Mouse (Mus musculus) splenic B cell, adult 2 months (primary cell): ENCODE data around the gene Lzts3.

Experiments
- DNase-seq: peaks from one replicate; pipeline ENCODE4 v3.0.0-alpha.2; 2011; ENCODE audit warnings: low read depth, low spot score
- H3K27me3 ChIP-seq: 2 replicates; pipeline ENCODE4 v1.6.1; 2012; ENCODE audit warnings: mild to moderate bottlenecking, low read length, moderate library complexity, mixed read lengths; ENCODE audit not compliant: control insufficient read depth, poor library complexity, insufficient read depth, severe bottlenecking
- H3K36me3 ChIP-seq: 2 replicates; pipeline ENCODE4 v1.6.1; 2012; ENCODE audit warnings: mild to moderate bottlenecking, low read length, moderate library complexity, mixed read lengths; ENCODE audit not compliant: control insufficient read depth, poor library complexity, insufficient read depth, severe bottlenecking

Gene Lzts3

GRCm38 (mm10) chr2:130642684-130643369, at the start of gene Lzts3:
TSS of gene Lzts3 (minus strand) at chr2:130642803.
- Histone ChIP-seq H3K36me3 (no peaks in the 10 kb centered on the region), H3K27me3 (no peaks in the 10 kb centered on the region)
- peak; percentile 89 for DNase-seq

GRCm38 (mm10) chr2:130689011-130689410, 46.4 kb upstream of the Lzts3 start:
- no peak for DNase-seq
- H3K36me3 ChIP-seq = no peaks in the 10 kb centered on the region
- H3K27me3 ChIP-seq = no peaks in the 10 kb centered on the region

DNA sequence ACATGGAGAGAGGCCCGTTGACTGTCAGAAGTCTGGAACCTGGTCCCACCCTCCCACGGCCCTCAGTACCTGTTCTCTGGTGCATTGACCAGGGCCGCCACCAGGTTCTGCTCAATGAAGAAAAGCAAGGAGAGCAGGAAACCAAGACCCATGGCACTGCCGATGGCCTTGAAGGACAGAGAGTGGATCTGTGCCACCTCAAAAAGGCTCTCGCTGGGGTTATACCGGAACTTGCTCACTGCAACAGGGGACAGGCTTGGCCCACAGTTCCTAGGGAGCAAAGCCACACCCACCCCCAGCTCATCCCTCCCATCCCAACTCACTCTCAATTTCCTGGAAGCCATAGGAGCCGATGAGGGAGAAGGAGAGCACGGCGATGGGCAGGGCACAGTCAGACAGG, 42.8 kb upstream of the Lzts3 start:
- no peaks in the 10 kb centered on the region for H3K27me3 ChIP-seq
- no peaks in the 10 kb centered on the region; the same call in 1 of the 2 replicates for H3K36me3 ChIP-seq
- DNase-seq = no peak

- no peak for DNase-seq
- Histone ChIP-seq H3K36me3 (no peaks in the 10 kb centered on the region; the same call in 1 of the 2 replicates), H3K27me3 (no peaks in the 10 kb centered on the region)
Observed at GRCm38 (mm10) chr2:130681531-130681930, 38.9 kb upstream of the Lzts3 start.

DNA sequence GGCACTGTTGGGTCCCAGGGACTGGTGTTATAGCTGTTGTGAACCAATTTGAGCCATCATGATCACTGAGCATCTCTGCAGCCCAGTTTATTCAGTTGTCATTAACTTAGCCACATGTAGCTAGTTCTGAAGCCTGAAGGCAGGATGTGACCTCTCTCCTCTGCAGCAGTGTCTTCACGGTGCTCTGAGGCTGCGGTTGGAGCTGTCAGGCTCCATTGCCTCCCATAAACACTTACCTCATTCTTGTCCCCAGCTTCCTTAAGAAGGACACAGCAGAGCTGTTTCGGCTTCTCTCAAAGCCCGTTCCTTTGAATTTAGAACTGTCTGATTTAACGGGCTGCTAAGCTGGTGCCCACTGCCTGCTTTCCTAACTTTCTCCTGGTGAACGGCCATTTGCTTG, 37.3 kb upstream of the Lzts3 start:
- Histone ChIP-seq H3K27me3 (no peaks in the 10 kb centered on the region), H3K36me3 (no peaks in the 10 kb centered on the region; the same call in 1 of the 2 replicates)
- DNase-seq = peak; percentile 56

DNA sequence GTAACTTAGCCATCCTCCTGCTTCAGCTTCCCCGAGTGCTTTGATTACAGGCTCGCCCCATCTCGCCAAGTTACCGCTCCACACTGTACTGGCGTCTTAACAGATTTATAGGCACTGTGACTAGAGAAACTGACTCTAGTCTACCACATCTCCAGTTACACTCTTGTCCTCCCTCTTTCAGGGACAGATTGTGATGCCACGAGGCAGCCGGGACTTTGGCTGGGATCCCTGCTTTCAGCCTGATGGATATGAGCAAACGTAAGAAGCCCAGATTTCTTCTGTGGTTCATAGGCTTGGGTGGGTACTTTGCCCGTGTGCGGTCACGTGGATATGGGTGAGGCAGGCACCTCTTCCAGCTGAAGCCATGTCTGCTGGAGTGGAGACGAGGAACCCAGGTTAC, 36.6 kb upstream of the Lzts3 start:
- Histone ChIP-seq H3K36me3 (no peaks in the 10 kb centered on the region; the same call in 1 of the 2 replicates), H3K27me3 (no peaks in the 10 kb centered on the region)
- no peak for DNase-seq

DNA sequence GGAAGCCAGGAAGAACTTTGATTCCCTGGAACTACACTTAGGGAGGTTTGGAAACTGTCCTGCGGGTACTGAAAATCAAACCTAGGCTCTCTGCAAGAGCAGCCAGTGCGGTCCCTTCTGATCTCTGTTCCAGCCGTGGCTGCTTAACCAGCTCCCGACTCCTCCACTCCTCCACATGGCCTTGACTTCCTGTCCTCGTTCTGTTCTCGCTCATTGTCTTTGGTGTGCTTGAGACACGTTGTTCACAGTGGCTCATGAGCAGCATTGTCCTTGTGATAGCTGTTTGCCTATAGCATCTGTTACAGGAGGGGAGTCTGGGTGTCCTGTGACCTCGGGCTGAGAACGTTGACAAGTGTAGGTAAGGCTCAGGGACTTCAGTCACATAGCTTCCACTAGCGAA, 34.6 kb upstream of the Lzts3 start:
- H3K27me3 ChIP-seq = no peaks in the 10 kb centered on the region
- DNase-seq = no peak
- H3K36me3 ChIP-seq = peaks cover 7% of the 10 kb centered on the region

DNA sequence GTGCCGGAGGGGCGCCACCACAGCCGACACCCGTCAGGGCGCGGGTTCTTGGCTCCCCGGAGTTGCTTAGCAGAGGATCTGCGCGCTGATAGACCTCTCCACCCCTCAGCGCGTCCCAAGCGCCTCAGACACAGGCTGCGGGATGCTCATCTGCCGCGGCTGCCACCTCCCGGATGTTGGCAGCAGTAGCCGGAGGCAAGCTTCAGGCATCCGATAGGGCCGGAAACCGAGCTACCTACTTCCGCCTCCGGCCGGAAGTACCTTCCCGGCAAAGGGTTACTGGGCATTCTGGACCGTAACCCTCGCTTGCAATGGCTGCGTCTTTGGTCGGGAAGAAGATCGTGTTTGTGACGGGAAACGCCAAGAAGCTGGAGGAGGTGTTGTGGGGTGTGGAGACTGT, 25.0 kb upstream of the Lzts3 start, which contains the start of gene Itpa:
Gene Itpa, plus strand, starts transcription at position 52 of the 400 bp plus-strand sequence.
- H3K36me3 ChIP-seq = peaks cover 7% of the 10 kb centered on the region
- DNase-seq = peak; percentile 90
- no peaks in the 10 kb centered on the region for H3K27me3 ChIP-seq

GRCm38 (mm10) chr2:130664102-130664701, 21.6 kb upstream of the Lzts3 start, which contains the start of gene Ddrgk1:
TSS of gene Ddrgk1 (minus strand) at chr2:130664659.
- peaks cover 10% of the 10 kb centered on the region for H3K36me3 ChIP-seq
- DNase-seq = peak; percentile 90

DNA sequence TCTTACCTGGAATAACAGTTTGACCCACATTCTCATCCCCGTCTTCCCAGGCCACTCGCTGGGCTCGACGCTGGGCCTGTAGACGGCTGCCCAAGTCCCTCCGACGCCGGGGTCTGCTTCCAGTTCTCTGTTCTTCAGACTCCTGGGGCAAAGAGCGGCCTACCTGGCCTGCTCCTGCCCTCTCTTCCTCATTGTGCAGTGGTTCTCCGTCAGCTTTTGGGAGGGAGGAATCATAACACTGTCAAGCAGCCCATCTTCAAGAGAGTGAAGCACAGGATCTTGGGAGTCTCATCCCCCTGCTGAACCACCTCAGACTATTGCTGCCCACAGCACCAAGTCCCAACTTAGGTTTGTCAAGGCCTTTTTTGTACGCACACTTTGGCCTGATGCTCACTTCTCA, 20.7 kb upstream of the Lzts3 start:
- Histone ChIP-seq H3K36me3 (peaks cover 10% of the 10 kb centered on the region), H3K27me3 (no peaks in the 10 kb centered on the region)
- DNase-seq = no peak

More at GRCm38 (mm10) chr2:130664102-130664701, 21.6 kb upstream of the Lzts3 start, which contains the start of gene Ddrgk1:
- H3K27me3 ChIP-seq = no peaks in the 10 kb centered on the region

DNA sequence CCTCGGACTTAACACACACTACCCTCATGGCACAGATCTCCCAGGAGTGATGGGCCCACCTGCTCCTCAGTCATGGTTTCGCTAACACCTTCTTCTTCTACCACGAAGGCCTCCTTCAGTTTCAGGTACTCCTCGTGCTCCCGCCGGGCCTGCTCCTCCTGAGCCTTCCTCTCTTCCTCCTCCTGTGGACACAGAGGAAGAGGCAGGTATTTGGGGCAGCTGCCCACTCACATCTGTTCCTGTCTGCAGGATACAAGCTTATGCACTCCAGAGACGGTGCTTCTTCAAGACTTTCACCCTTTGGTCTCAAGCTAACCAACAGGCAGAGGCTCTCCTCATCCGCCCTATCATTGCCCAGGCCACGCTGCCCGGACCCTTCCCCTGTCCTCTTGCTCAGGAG, 15.9 kb upstream of the Lzts3 start:
- Histone ChIP-seq H3K27me3 (no peaks in the 10 kb centered on the region), H3K36me3 (peaks cover 22% of the 10 kb centered on the region)
- no peak for DNase-seq

- H3K27me3 ChIP-seq = no peaks in the 10 kb centered on the region
- peaks cover 22% of the 10 kb centered on the region for H3K36me3 ChIP-seq
- DNase-seq = no peak
Observed at GRCm38 (mm10) chr2:130657541-130657940, 14.9 kb upstream of the Lzts3 start.

GRCm38 (mm10) chr2:130656536-130656935, 13.9 kb upstream of the Lzts3 start:
- no peaks in the 10 kb centered on the region for H3K27me3 ChIP-seq
- no peak for DNase-seq
- peaks cover 15% of the 10 kb centered on the region for H3K36me3 ChIP-seq

DNA sequence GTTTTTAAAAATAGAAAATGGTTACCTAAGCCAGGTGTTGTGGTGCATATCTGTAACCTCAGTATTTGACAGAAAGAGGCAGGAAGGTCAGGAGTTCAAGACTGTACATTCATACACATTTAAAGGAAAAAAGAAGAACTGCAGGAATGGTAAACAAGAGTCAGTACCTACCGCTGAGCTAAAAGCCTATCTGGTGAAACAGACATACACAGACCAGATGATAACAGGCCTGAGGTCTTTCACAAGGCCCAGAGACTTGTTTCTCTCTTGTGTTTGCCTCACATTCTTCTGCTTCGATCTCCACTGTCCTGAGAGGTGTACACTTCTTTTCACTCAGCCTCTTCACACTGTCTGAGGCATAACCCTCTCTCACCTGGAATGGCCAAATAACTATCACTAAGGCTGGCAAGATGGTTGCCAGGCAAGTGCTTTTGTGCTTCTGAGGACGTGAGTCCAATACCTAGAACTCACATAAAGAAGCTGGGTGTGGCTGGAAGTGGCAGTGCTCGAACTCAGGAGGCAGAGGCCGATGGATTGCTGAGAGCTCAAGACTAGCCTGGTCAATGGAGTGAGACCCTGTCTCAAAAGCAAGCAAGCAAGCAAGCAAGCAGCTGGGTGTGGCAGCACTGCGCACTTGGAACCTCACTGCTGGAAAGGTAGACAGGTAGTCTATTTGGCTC, 13.2 kb upstream of the Lzts3 start:
- DNase-seq = no peak
- Histone ChIP-seq H3K27me3 (no peaks in the 10 kb centered on the region), H3K36me3 (peaks cover 12% of the 10 kb centered on the region)

DNA sequence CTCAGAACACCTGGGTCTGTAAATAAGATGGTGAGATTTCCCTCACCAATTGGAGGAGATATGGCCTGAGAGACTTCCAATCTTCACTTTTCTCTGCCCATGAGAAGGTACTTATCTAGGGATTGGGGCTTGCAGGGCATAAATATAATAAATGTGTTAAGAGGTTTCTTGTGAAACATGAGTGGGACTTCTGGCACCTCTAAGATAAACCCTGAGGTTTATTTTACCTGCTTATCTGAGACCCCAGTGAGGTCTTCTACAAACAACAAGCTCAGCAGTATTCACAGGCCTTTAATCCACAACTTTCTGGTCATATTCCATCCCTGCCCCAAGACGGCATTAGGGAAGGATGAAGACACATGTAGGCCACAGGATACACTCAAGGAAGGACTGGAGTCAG, 11.2 kb upstream of the Lzts3 start:
- Histone ChIP-seq H3K36me3 (peaks cover 11% of the 10 kb centered on the region), H3K27me3 (no peaks in the 10 kb centered on the region)
- no peak for DNase-seq
